Mouse (Mus musculus) embryonic stem cell, embryonic (primary cell): ENCODE measurements around the gene Dync2li1.

Experiments used
- CTCF ChIA-PET, 4 experiments: fragments of 300-600 bp in 2 of 4; fragments of 350-600 bp in 2 of 4; sonication (Branson Sonifier 250); formaldehyde crosslinking; loops; one replicate each; lab custom pipeline; 2022; ENCODE audit warnings: inconsistent platforms in 2 of 4; lab: Charles Lee
- POLR2A ChIA-PET, 4 experiments: fragments of 300-600 bp in 2 of 4; fragments of 350-600 bp in 2 of 4; sonication (Branson Sonifier 250); formaldehyde crosslinking; loops; one replicate each; lab custom pipeline; 2022; ENCODE audit warnings: antibody characterized with exemption in 4 of 4, inconsistent platforms in 1 of 4; lab: Charles Lee

Gene Dync2li1

DNA sequence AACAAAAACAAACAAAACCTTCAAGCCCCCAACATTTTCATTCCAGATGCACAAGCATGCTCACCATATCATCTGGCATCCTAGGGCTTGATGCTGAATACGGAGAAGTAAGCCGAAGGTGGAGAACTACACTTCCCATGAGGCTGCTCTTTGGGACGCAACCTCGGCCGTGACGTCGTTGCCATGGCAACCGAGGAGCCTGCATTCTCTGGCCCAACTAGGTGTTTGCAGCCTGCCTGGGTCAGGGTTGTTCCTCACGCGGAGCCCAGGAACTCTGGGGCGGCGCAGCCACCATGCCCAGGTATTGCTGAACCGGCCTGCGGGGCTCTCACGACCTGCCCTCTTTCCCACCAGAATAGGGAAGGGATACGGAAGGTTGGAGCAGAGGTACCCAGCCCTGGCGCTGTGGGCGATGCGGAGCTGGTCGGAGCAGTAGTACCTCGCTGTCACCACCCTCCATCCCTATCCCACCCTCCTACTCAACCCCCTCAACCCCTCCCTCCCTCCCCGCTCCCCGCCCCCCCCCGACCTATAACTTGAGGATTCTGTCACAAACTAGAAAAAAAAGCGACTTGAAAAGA is at the start of gene Dync2li1:
Gene Dync2li1 (plus strand): TSS at position 221 of the 581 bp plus-strand sequence.
- ChIA-PET POLR2A (interaction anchor here in 2 of 4 experiments (0.8 to 1.6 kb wide), 5 partner anchors 9 to 114 kb away, joined by 3 to 4 read pairs (median 3); partner anchors contain the start of gene Plekhh2 (in 1 of the 2)), CTCF (no interaction called here)

DNA sequence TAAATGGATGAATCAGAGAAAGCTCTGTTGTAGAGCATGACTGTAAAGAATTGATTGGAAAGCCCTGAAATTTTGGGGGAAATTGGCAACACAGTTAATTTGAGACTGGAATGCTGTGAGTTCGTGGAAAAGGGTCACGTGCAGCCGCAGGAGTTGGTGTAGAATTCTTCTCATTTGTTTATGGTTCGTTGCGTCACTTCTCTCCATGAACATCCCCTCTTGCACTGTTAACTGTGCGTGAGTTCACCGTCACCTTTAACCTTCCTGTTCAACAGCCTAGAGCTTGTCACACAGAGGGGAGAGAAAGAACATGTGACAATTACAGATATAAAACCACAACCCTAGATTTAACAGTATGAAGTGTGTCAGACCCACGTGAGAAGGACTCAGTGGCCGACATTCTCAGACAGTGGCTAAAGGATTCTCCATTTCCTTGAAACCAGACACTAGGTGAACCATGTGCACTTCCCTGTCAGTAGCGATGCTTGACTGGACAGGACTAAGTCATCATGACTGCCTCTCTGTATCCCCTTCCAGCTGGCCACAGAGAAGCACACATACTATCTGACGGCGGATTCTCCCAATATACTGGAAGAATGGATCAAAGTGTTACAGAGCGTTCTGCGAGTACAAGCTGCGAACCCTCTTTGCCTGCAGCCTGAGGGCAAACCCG is 49.5 kb upstream of the Dync2li1 start:
- POLR2A ChIA-PET: no interaction called here

DNA sequence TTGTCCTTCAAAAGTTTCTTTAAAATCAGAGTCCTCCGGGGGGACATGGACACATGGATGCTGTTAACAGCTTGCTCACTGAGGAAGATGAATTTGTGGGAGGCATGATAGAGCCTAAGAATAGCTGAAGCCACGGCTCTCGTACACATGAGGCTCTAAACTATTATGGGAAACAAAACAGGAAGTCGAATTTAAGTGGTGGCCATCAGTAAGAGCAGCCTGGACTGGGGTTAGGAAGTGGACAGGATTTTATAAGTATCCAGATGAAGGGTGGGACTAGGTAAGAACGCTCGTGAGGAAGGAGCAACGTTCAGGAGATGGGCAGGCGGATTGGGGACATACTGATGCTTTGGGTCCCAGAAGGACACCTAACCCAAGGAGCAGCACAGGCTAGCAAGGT is 47.0 kb upstream of the Dync2li1 start:
- ChIA-PET CTCF (no interaction called here), POLR2A (no interaction called here)

More for the DNA sequence above, 49.5 kb upstream of the Dync2li1 start:
- CTCF ChIA-PET: interaction anchor here in 1 of 4 experiments (0.7 kb wide), 1 partner anchor 121 kb away, joined by 9 read pairs; no protein-coding TSS in a partner anchor

DNA sequence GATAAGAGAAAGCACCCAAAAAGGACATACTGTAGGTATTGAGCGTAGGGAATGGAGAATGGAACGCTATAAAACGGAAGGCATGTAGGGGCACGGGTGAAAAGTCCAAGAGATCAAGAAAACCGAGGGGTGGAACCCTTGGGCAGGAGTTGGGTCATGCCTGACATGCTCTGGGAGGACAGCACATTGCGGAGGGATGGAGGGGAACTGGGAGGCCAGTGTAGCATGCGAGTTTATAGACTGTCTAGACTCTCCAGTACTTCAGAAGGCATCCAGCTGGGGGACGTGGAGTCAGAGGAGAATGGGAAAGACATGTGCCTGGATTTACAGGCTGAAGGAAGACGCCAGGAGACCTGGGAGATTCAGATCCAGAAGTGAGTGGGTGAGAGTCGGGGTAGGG is 46.5 kb upstream of the Dync2li1 start:
- POLR2A ChIA-PET: no interaction called here
- CTCF ChIA-PET: no interaction called here

DNA sequence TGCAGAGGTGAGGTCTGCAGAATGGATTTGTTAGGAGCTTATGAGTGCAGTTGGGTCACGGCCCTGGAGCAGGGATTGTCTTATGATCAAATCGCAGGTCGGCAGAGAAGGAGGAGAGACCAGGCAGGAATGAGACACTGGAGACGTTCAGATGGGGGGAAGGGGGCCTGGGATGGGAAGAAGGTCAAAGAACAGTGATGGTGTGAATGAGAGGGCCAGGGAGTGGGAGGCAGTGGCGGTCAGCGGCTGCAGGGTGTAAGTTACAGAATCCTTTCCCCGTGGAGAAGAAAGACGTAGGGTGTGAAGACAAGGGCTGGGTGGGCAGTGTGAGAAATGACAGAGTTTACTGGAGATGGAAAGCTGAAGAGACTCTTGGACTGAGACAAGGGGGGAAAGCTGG is 45.5 kb upstream of the Dync2li1 start:
- POLR2A ChIA-PET: interaction anchor here in 1 of 4 experiments (1.5 kb wide), 1 partner anchor 10 kb away, joined by 6 read pairs; no protein-coding TSS in a partner anchor
- CTCF ChIA-PET: no interaction called here

DNA sequence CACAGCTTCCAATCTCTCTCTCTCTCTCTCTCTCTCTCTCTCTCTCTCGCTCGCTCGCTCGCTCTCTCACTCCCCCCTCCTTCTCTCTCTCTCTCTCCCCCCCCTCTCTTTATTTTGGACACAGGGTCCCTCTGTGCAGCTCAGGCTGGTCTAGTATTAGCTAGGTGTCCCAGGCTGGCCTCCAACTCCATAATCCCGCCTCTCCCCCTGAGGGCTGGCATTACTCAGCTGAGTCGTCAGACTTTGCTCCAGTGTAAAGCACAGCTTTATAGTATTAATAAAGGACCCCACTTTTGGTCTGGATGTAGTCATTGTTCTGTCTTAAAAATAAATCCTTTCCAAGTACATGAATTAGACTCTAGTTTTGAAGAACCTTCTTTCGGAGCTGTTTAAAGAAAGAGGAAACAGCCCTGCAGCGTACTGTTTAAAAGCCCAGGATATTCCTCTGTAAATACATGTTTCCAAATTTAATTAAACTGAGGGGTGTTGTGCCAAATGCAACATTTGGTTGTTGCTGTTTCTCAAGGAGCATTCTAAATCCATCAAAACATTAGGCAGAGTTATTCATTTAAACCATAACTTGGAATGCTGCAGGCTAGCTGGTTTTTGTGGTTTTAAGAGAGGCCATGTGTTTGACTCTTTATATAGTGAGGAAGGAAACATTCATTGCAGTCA is 44.4 kb upstream of the Dync2li1 start:
- ChIA-PET CTCF (interaction anchor here in 1 of 4 experiments (0.5 kb wide), 1 partner anchor 104 kb away, joined by 3 read pairs; no protein-coding TSS in a partner anchor), POLR2A (interaction anchor here in 1 of 4 experiments (1.5 kb wide), 1 partner anchor 9 kb away, joined by 6 read pairs; no protein-coding TSS in a partner anchor)

DNA sequence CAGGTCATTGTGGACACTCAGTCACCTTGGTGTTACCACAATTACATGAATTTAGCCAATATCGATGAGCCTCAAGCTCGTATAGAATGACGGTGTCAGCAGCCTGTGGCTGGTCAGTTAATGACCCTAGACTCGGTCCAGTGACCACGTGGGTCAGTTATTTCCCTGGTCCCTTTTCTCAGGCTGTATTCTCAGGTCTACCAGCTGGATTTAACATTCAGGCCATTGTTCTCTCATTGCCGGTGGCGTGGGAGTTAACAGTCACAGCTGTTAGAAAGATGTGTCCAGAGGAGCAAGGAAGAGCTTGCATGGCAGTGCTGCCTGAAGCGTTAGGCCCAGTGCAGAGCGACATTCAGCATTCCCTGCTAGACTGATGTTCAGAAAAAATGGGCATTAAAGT is 42.2 kb upstream of the Dync2li1 start:
- ChIA-PET POLR2A (interaction anchor here in 1 of 4 experiments (1.0 to 1.4 kb wide), 2 partner anchors 10 to 73 kb away, joined by 3 to 5 read pairs; partner anchors contain the start of gene Plekhh2), CTCF (no interaction called here)

DNA sequence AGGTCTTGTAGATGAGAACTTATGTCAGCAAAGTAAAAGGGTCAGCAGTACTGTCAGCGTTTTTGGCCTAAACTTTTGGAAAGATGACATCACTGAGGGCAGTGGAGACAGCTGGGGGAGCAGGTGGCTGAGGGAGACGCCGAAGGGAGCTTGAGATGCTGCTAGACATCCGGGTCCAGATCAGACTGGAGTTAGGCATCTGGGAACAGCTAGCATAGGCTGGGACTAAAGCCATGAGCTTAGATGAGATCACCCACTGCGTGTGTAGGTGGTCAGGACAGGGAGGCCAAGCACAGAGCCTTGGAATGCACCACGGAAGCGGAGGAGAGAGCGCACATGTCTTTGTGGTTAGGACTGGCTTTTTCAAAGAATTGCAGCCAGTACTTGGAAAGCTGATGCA is 41.2 kb upstream of the Dync2li1 start:
- CTCF ChIA-PET: interaction anchor here in 1 of 4 experiments (0.9 kb wide), 1 partner anchor 11 kb away, joined by 3 read pairs; no protein-coding TSS in a partner anchor
- POLR2A ChIA-PET: interaction anchor here in 3 of 4 experiments (0.5 to 1.7 kb wide), 7 partner anchors 11 to 477 kb away, joined by 3 to 5 read pairs (median 3); partner anchors contain the start of gene Plekhh2 (in 1 of the 3)

DNA sequence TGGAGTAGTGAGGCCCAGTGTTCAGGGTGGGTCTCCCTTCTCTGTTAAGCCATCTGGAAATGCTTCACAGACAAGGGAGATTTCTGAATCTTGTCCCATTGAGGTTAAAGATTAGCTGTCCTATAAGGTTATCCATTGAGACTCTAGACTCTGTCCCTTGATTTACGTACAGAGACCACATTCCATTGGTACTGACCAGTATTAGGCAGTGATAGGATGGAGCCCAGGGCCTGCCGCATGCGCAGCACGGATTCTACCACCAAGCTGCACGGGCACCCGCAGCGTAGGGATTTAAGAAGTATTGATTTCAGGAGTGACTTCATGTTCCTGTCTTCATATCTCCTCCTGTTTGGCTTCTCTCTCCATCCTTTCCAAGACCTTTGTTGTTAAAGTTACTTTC is 36.2 kb upstream of the Dync2li1 start:
- ChIA-PET CTCF (interaction anchor here in 1 of 4 experiments (0.6 kb wide), 1 partner anchor 444 kb away, joined by 3 read pairs; no protein-coding TSS in a partner anchor), POLR2A (interaction anchor here in 1 of 4 experiments (1.5 kb wide), 1 partner anchor 18 kb away, joined by 5 read pairs; no protein-coding TSS in a partner anchor)

DNA sequence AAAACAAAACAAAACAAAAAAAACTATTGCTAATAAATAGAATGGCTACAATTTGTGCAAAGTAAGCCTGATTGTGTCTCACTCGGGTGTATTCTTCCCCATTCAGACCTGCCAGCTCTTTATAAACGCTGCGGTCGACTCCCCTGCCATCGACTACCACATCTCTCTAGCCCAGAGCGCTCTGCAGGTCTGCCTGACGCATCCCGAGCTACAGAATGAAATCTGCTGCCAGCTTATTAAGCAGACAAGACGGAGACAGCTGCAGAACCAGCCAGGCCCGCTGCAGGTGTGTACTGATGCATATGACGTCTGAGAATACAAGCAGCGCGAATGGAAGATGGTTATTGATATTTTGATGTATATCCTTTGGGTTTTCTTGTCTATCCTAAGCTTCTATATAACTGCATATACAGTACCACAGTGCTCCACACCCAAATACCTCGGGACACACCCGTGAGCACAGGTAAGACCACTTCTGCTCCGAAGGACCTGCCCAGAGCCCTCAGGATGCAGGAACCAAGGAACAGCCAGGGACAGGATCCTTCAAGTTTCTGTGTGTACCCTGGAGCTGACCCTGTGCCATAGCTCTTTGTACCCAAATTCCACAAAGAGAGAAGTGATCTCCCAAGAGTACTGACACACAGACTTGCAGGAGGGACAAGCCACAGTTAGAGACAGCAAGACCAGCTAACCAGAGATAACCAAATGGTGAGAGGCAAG is 34.7 kb upstream of the Dync2li1 start:
- POLR2A ChIA-PET: interaction anchor here in 1 of 4 experiments (1.0 to 1.5 kb wide), 3 partner anchors 10 to 17 kb away, joined by 3 to 6 read pairs (median 5); no protein-coding TSS in a partner anchor
- CTCF ChIA-PET: no interaction called here

DNA sequence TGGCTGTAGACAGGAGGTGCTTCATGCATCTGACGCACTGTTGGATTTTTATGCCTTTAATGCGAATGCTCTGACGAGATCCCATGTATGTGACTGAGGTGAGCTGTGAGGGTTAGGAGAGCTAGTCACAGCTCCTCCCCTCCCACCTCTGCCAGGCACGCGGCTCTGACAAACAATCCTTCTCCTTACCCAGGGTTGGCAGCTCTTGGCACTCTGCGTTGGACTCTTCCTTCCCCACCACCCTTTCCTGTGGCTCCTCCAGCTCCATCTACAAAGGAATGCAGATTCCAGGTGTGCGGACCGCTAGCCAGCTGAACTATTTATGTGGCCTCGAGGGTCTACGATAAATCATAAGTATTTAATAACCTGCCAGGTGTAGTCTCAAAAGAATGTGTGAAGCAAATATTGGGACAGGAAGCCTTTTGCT is 30.3 kb upstream of the Dync2li1 start:
- ChIA-PET POLR2A (interaction anchor here in 3 of 4 experiments (0.5 to 1.7 kb wide), 20 partner anchors 8 to 853 kb away, joined by 3 to 9 read pairs (median 4); partner anchors contain the start of gene Plekhh2 (in 2 of the 3)), CTCF (interaction anchor here in 3 of 4 experiments (0.6 to 0.9 kb wide), 3 partner anchors 10 to 77 kb away, joined by 3 to 11 read pairs (median 9); no protein-coding TSS in a partner anchor)

DNA sequence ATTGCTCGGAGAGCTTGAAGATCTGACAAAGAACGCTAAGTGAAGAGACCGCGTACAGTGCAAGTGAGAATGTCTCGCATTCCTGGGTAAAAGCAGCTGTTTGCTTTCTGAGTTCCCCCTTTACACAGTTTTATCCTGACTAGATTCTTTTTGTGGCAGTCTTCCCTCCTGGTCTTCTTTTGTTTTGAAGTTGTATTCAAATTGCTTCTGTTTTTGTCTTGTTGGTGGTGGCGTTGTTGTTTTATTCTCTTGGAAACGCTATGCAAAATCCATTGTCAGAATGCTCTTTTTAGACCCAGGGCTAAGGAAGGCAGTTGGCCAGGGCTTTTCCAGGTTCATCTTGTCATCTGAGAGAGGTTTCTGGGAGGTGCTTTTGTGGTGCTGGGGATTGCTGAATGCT is 29.8 kb upstream of the Dync2li1 start:
- POLR2A ChIA-PET: interaction anchor here in 3 of 4 experiments (0.7 to 1.7 kb wide), 17 partner anchors 8 to 85 kb away, joined by 3 to 9 read pairs (median 4); partner anchors contain the start of gene Plekhh2 (in 2 of the 3)
- CTCF ChIA-PET: interaction anchor here in 1 of 4 experiments (0.9 kb wide), 1 partner anchor 11 kb away, joined by 3 read pairs; no protein-coding TSS in a partner anchor

DNA sequence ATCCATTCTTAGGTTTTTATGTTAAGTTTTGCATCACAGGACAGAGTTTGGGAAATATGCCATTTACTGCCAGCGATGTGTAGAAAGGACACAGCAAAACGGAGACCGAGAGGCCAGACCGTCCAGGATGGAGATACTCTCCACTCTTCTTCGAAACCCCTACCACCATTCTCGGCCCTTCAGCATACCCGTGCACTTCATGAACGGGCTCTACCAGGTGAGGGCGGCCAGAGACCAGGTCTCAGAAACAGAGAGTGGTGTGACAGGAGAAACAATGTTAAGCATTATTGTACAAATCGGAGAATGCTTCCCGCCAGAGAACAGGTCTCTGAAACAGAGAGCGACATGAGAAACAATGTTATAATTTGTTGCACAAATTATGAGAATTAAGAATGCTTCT is 28.4 kb upstream of the Dync2li1 start:
- CTCF ChIA-PET: no interaction called here
- POLR2A ChIA-PET: no interaction called here

DNA sequence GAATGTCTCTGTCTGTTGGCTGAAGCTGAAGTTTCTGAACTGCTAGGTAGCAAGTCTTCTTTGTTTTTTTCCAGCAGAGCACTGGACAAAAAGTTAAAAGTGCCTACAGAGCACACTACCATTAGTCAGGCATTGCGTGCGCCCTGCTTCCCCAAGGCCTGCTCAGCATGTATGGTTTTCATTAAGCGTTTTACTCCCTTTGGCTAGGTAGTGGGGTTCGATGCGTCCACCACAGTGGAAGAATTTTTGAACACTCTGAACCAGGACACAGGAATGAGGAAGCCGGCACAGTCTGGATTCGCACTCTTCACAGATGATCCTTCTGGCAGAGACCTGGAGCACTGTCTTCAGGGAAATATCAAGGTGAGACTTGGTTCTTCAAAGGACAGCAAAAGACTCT is 27.4 kb upstream of the Dync2li1 start:
- POLR2A ChIA-PET: no interaction called here
- CTCF ChIA-PET: no interaction called here

DNA sequence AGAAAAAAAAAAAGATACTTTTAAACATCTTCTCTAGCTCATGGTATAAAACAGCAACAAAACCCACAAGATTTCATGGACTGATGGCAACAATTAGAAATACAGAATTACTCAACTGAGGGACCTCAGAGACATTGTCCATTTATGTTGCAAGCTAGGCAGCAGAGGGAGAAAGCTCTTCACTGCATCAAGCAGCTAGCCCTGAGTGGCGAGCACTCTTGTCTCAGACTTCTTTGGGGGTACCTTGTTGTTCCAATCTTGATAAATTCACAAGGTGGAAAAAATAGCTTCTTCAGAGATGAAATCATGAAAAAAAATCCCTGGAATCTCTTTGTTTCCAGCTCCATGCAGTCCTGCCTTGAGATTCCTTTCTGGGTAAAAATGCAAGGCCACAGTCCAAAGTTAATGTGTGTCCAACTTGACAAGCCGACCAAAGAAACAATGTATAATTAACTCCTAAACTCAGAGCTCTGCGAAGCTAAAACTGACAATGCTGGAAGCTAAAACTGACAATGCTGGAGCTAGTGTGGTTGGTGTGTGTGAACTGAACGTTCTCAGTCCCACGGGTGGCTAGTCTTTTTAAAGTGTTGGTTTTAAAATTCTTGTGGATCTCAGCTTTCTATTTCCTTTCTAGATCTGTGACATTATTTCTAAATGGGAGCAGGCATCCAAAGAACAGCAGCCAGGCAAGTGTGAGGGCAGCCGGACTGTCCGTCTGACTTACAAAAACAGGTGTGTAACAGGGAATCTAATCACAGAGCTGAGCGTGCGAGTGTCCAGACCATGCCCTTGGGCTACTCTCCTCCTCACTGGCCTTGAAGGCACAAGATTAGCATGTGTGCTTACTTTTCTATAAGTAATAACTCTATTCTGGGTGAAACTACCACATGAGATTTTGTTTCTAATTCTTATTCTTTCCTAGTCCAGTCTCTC is 26.0 kb upstream of the Dync2li1 start:
- ChIA-PET POLR2A (interaction anchor here in 1 of 4 experiments (1.0 kb wide), 1 partner anchor 36 kb away, joined by 3 read pairs; no protein-coding TSS in a partner anchor), CTCF (interaction anchor here in 1 of 4 experiments (0.6 kb wide), 1 partner anchor 359 kb away, joined by 9 read pairs; no protein-coding TSS in a partner anchor)

DNA sequence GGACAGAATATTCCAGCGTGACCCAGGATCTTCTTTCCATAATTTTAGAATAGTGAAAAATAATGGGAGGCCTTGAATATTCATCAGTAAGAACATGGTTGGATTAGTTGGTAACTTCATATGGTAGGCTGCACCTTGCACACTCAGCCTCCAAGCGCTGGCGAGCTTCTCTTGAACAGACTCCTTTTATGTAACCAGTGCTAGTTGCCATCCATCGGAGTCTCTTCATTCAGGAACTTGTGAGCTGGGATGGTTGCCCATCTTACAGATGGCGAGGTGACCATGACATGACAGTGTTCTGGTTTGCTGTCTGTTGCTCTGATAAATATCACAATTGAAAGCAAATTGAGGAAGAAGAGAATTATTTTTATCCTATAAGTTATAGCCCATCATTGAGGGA is 24.5 kb upstream of the Dync2li1 start:
- ChIA-PET POLR2A (interaction anchor here in 1 of 4 experiments (0.6 to 1.0 kb wide), 3 partner anchors 17 to 418 kb away, joined by 3 read pairs; no protein-coding TSS in a partner anchor), CTCF (no interaction called here)
